Mouse (Mus musculus) gastrocnemius, postnatal 4 days (tissue): ENCODE measurements around the gene Ptges. TPM values are rescaled to one million over a fixed set of nuclear protein-coding genes. Genes with fewer than 3 reads are reported as not detected.
"Not testable (repeated sequence)": the region's sequence is repeated elsewhere in the genome, so short reads cannot be mapped to it uniquely, and the experiment has no call there.

Experiments used
- DNase-seq, 2 experiments: peaks; one replicate each; pipeline ENCODE4 v3.0.0; 2021 to 2022; ENCODE audit warnings: low spot score in 2 of 2, mixed read lengths in 2 of 2
- long read RNA-seq, 2 experiments: library from polyadenylated mRNA; stranded (forward); transcript quantifications; one replicate each; pipeline ENCODE4 v2.0.0; 2021
- total RNA-seq, 2 experiments: library from RNA; stranded (reverse); gene quantifications; 2 replicates each; pipeline ENCODE4 v1.2.3; 2021

The Ptges gene
- 10 to 100 TPM in 1 of 2 experiments, 1 to 10 TPM in 1; 8.8 to 12.1 TPM for total RNA-seq
- long read RNA-seq, experiment 1, partial matches to known transcripts, result 1 of 5 reads
- long read RNA-seq, experiment 1, other reads (novel, unspliced or antisense), result 1 of 5 reads
- long read RNA-seq, experiment 2, partial matches to known transcripts, result 0 of 11 reads
- long read RNA-seq, experiment 2, other reads (novel, unspliced or antisense), result 7 of 11 reads

DNA sequence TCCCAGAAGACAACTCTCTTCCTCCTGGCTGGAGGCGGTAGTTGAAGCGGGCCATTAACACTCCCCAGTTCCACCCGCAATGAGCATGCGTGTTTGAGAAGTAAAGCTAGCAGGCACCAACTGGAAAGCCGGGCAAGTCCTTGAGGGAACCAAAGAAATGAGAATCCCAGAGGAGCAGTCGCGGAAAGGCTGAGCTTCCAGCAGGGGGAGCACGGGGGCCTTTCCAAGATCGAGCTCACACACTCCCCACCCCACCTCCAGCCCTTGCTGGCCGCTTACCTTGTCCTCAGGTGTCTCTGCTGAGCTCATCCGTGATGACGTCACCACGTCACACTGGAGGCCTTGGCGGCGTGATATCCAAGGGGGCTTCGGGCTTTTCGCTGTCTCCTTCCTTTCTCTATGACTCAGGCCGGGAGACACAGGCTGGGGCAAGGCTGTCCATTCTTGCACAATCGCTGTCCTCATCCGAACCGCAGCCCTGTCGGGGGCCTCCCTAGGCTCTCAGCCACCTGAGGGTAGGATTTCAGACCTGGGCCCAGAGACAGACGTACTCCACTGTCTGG lies at the start of gene Ptges:
Gene Ptges, minus strand, starts transcription at position 381 of the 563 bp plus-strand sequence.
- DNase-seq, result peak in 1 of 2 experiments; percentile 62

DNA sequence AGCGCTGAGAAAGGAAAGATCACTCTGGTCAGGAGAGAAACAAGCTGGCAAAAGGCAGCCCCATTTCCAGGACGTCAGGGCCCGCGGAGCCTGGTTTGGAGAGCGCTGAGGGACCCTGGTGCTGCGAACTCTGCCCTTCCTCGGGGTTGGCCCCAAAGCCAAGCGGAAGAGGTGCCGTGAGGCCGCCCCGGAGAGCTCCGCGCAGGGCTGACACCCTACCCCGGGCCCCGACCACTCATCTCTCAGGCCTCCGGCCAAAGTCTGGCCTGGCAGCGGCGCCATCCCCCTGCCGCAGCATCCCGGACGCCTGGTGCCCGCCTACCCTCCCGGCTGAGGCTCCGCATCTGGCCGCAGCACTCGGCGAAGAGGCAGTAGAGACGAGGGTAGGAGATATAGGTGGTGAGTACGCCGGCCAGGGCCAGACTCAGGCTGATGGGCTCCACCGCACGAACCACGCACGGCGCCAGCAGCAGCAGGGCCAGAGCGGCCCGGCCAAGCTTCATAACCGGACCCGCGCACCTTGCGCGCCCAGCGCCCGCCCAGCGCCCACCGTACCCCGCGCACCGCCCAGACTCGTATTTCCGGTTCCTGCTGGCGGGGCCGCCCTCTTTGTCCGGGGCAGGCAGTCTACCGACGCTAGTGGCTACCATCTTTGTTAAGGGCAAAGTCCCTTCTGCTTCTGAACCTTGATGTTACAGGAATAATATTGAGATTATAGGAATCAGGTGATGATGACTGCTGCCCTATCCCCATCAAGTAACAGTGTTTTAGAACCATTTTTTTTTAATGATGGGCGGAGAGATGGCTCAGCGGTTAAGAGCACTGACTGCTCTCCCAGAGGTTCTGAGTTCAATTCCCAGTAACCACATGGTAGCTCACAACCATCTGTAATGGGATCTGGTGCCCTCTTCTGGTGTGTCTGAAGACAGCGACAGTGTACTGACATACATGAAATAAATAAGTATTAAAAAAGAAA lies 38.0 kb upstream of the Ptges start, which contains the start of gene Tor1a:
Gene Tor1a, minus strand, starts transcription at position 582 of the 976 bp plus-strand sequence.
- DNase-seq, result peak; percentile 70 to 87

DNA sequence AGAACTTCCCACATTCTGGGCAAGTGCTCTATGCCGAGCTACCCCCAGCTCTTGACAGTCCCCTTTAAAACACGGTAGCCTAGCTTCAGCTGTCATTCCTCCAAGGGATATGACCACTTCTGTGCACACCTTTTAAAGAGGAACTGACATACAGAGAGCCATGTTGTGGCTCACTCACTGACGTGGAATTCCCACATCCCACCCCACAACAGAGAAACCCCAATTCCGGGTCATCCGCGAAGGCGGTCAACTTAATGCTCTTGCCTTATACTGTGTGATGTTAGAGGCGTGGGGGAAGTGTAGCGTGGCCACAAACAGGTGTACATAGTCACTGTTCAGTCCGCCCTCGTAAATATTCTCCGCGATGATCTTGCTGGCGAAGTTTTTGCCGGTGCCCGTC lies 37.2 kb upstream of the Ptges start:
- DNase-seq, result no peak

DNA sequence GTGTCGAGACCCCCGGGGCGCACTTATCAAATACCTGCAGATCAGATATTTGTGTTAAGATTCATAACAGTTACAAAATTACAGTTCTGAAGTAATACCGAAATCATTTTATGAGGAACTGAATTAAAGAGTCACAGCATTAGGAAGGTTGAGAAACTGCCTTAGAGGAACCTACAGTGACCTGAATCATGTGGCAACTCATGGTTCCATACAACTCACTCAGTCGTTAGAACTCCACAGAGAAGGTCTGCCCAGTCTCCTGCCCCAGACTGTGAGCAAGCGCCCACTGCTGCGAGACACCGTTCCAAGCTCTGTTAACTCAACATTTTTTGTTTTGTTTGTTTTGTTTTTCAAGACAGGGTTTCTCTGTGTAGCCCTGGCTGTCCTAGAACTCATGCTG lies 36.0 kb upstream of the Ptges start:
- DNase-seq, result no peak

DNA sequence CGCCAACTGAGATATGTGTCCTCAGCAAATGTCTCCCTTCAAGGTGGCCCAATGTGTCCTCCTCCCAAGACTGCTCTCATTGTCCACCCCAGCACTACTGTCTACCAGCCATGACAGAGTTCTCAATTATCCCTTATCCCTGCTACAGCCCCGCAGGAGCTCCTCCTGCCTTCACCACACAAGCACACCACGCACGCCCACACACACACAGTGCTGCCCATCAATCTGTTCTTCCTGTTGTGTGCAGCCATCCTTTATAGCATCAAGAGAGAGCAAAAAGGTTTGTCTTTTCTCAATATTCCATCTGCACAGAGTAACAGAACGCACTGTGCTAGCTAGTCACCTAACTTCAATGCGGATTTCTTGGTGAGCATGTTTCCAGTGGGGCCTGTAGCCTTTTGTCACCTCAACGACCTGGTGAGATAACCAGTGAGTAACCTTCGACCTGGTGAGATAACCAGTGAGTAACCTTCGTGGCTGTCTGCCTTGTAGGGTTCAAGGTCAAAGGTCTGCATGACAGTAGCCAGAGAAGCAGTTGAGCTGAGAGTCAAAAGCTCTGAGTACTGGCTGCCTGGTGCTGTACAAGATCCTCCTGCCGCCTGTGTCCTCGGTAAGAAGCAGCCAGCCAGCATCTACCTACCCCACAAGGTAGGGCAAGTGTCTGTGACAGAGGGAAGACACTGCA lies 33.0 kb upstream of the Ptges start:
- no peak for DNase-seq

DNA sequence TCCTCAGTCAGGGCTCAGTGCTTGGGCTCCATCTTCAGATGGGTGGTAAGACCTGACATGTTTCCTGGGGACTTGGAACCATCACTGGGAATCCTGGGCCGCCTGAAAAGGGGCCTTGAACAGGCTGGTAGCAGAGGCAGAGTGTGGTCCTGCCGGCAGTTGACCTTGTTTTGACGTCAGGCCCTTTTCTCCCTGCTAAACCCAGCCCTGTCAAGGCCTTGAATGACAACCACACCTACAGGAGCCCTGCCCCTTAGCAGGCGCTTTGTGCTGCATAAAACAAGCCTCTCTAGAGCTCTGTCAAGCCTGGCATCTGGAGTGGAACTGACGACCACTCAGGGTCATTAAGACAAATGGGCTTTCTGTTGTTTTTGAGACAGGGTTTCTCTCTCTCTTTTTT lies 30.2 kb upstream of the Ptges start:
- DNase-seq, result no peak

DNA sequence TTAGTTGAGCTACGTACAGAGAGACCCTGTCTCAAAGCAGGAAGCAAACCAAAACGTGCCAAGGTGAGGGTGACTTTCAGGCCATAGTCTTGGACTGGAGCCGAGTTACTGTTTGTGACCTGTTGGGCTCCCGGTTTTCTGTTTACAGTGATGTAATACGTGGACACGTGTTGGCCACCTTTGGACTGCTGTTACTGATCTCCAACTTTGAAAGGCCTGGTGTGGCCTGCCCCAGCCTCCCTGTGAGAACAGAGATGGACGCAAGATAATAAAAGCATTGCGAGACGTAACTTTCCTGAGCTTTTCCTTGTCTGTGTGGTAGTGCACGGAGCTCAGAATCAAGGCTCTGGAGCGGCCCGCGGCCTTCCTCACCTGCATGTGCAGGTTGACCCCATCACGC lies 29.1 kb upstream of the Ptges start:
- DNase-seq, result no peak

DNA sequence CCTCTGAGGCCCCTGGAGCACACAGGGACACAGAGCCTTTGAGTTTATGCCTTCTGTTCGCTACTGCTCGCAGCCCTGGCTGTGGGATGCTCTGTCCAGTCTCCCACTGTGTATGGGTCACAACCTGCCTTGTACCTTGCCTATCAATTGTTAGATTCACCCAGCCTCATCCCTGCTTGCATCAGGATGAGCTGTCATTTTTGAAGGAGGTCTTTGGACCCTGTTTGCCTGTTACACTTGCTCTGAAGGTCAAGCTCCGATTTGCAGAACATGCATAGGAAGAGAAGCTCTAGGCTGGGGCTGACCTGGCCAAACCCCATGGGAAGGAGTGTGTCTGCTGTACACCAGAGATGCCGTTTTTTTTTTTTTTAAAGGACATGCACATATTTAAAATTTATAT lies 27.8 kb upstream of the Ptges start:
- DNase-seq, result no peak

DNA sequence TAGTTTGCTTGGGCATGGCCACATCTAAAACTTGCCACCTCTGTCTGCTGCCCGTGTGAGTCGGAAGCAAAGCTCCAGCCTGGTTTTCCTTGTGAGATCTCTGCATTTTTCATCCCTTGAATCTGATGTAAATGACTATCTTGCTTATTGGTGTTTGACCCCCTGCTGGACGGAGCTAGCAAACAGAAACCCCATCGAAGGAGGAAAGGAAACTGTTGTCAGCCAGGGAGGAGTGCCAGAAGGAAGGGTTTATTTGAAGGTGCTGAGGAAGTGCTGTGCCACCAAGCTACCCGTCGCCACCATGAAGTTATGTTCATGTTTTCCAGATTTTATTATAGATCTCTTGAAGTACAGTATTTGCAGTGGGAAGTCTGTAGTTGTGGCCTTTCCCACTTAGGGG lies 25.1 kb upstream of the Ptges start:
- no peak for DNase-seq

DNA sequence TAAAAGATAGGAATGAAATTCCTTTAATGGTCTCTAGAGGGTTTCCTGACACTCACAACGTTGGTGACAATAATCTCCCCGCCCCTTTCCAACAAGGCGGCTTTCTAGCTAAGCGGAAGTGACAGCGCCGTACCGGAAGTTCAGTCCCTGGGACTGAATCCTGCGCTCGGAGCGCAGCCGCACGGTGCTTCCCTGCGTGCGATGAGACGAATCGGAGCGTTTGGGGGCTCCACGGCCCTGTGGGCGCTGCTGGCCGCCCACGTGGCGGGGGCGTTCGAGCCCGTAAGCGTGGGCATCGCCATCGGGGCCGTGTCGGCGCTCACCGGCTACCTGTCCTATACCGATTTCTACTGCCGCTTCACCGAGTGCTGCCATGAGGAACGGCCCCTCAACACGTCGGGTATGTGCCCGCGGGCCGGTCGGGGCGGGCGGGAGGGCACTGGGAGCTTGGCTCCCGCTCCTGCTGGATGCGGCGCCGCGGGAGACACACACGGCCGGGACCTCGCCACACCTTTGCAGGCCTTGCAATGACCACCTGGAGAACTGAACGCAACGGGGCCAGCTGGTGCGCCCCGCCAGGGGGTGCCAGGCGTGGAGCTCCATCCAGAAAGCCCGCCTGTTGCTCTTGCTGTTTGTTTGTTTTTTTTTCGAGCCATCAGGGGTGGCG lies 23.3 kb upstream of the Ptges start, which contains the start of gene Tor1b:
Gene Tor1b, plus strand, starts transcription at position 136 of the 667 bp plus-strand sequence.
- DNase-seq, result peak; percentile 53 to 83

DNA sequence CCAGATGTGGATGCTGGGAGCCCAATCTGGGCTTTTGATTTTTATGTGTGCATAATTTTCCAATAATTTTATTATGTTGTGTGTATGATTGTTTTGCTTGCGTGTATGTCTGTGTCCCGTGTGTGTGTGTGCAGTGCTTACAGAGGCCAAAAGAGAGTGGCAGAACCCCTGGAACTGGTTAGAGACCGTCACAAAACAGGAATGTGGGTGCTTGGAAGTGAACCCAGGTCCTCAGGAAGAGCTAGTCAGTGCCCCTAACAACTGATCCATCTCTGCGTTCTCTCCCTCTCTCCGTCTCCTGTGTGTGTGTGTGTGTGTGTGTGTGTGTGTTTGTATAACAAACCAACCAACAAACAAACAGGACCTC lies 22.8 kb upstream of the Ptges start:
- no peak for DNase-seq

DNA sequence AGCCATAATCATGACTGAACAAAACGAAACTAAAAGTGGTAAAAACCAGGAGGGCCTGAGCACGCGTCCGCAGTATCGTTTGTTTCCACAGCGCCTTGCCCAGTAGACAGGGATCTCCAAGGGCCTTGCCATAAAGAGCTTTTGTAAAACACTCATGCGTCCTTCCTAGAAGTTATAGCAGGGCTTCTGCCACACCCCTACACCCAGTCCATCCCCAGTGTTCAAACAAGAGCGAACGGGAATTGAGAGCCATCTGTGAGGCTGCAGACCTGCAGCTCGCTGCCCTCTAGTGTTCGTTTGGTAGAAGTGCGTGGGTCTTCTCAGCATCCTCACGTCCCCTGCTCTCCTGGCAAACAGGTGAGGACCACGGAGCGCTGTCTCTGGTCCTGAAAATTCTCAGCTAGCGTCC lies 12.9 kb upstream of the Ptges start:
- DNase-seq, result peak in 1 of 2 experiments; percentile 51

DNA sequence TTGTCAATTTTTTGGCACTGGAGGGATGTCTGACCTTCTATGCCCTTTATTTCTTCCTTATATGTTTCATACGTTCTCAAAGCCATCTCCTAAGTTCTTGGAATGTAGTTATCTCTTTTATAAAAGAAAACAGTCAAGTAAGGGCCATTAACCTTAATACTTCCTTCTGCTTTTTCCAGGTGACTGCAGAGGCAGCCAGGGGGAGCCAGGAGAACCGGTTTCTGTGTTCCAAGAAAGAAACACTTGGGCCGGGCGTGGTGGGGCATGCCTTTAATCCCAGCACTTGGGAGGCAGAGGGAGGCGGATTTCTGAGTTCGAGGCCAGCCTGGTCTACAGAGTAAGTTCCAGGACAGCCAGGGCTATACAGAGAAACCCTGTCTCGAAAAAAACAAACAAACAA lies 12.5 kb upstream of the Ptges start:
- DNase-seq, result not testable (repeated sequence)

DNA sequence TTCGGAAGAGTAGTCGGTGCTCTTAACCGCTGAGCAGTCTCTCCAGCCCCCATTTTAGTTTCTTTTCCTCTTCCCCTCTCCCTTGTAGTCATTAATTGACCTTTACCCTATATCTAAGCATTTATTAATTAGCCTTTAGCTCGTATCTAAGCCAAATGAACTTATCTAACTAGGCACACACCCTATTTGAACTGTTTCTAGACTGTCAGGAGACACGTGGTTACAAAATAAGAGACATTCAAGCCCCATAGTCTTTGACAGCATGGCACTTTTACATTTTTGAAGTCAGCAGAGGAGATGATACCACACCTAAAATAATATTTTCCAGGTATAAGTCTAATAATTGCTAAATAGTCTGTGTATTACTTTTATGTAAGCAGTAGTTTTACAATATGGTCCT lies 11.9 kb upstream of the Ptges start:
- DNase-seq, result no peak

DNA sequence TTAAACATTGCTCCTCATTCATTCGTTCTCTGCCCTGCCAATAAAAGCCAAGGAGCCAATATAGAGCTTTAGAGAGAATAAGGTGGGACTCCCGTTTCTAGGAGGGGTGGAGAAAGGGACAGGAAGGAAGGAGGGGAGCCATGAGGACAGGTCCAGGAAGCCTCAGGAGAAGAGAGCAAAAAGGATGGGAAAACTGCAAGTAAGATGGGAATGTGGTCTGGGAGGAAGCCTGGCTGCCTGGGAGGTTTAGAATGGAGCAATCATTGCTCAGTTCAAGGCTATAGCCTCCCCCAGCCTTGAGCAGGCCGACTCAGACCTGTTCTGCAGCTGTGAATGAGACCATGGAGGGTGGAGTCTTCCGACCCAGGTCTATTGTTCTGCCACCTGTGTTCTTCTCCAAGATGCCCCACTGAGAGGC lies 8.9 kb upstream of the Ptges start:
- no peak for DNase-seq

DNA sequence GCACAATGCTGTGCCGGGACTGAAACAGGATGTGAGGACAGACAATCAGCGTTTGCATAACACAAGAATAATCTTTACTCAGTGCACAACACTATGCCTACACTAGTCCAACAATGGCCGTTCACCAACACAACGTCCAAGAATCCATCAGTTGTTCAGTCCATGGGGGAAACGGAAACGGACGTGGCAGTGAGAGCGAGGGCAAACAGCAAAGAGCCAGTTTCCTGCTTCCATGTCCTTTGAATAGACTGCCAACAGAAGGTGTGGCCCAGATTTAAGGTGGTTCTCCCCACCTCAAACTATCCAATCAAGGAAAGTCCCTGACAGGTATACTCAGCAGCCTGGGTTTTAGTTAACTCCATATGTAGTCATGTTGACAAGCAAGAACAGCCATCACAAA lies 8.1 kb upstream of the Ptges start:
- no peak for DNase-seq

DNA sequence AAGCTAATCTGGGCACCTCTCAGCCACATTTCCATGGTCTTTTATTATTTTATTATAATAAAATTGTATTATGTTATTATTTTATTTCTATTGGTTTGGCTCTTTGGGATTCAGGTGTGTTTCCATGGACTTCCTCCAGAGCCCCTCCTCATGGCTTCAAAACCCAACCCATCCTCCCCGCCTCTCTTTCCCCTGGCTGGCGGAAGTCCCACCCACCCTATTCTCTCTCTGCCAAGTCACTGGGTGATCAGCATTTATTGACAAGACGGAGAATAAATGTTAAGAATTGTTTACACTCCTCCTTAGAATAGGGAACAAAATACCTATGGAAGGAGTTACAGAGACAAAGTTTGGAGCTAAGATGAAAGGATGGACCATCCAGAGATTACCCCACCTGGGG lies 7.1 kb upstream of the Ptges start:
- DNase-seq, result no peak

DNA sequence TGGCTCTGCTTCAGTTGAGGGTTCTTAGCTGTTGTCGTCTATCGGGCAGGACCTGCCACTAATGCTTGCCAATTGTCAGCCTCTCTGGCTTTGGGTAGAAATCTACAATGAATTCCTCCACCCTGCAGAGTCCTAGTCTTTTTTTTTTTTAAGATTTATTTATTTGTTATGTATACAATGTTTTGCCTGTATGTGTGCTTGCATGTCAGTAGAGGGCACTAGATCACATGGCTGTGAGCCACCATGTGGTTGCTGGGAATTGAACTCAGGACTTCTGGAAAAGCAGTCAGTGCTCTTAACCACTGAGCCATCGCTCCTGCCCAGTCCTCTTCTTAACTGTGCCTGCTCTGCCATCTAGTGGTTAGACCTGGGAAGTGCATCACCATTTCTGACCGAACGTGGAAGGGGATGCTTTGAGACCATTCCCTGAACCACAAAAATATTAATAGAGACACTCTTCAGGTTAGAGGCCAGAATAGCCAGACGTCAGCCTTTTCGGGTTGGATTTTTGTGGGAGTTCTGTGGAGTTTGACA lies 4.3 kb upstream of the Ptges start:
- DNase-seq, result peak; percentile 55 to 73

DNA sequence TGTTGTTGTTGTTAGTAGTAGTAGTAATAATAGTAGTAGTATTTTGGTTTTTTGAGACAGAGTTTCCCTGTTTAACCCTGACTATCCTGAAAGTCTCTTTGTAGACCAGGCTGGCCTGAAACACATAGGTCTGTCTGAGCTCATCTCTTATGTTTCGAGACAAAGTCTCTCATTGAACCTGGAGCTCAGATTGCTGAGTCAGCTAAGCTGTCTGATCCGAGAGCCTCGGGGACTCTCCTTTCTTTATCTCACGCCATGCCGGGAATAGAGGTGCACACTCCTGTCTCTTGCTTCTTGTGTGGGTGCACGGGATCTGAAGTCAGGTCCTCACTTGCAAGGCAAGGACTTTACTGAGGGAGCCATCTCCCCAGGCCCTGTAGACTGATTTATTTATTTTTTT lies 3.4 kb upstream of the Ptges start:
- no peak for DNase-seq

DNA sequence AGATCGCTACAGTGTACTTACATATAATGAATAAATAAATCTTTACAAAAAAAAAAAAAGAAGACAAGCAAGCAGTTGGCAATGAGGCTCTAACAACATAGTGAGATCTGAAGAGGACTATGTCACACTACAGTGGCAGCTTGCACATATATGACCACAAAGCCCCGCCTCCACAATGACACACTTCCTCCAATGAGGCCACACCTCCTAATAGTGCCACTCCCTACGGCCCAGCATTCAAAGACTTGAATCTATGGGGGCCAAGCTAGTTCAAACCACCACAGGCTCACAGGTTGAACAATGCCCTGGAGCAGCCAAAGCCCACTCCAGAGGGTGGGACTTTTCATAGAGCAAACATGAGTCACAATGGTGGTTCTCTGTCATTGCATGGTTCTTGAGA lies 2.3 kb upstream of the Ptges start:
- DNase-seq, result no peak

DNA sequence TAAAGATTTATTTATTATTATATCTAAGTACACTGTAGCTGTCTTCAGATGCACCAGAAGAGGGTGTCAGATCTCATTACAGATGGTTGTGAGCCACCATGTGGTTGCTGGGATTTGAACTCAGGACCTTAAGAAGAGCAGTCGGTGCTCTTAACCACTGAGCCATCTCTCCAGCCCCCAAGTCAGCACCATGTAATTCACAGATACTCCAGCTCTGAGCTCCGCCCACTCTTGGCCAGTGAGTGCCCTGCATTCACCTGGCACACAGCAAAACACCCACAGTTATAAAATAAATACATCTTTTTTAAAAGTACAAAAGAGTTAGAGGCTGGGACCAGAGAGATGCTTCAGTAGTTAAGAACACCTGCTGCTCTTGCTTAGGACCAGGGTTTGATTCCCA lies 1.2 kb upstream of the Ptges start:
- DNase-seq, result not testable (repeated sequence)
